Mouse (Mus musculus) natural killer cell, adult 2 months (primary cell): ENCODE measurements around the gene Pabpn1.
"Not testable (repeated sequence)": the region's sequence is repeated elsewhere in the genome, so short reads cannot be mapped to it uniquely, and the experiment has no call there.

Source experiments
- DNase-seq, 2 experiments: peaks; one replicate each; pipeline ENCODE4 v3.0.0; 2022; ENCODE audit warnings: low spot score in 2 of 2

The Pabpn1 gene

DNA sequence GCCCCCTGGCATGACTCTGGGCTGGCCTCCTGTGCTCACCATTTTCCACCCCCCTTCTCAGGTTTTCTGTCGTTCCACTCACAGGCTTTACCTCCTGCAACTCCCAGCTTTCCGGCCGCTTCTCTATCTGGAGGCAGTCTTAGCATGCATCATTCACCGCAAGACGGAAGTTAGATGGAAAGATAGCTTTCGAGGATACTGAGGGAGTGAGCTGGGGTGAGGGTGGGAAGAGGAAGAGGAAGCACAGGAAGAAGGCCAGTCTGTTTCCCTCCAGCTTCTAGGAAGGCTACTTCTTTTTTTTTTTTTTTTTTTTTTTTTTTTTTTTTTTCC is 44.5 kb downstream of the Pabpn1 start:
- no peak for DNase-seq

DNA sequence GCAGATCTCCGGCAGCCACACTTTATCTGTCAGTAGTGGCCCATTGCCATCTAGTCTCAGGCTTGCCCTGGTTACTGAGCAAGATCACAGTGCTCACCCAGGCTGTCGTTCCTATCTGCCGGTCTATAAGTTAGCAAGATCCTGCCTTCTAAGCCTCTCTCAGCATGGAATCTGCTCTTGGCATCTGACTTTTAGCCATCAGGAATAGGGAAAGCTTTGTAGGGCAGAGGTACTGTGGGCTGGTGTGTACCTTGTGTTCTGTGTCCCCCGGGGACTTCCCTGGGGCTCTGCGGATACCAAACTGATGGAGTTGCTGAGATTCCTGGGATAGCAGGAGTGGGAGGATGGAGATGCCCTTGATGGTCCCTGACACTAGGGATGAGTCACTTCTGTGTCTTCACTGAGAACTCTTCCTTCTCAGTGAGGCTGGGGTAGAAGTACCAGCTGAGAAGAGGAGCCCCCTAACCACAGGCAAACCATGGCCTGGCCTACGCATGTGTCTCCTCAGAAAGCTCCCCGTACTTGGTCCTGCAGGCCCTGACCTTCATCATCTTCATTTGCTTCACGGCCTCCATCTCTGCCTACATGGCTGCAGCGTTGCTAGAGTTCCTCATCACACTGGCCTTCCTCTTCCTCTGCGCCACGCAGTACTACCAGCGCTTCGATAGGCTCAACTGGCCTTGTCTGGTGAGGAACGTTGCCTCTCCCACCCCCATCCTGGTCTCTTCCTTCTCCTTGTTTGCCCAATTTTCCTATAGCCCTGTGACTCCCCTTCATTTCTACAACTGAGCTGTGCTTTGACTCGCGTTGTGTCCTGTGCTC is 45.3 kb downstream of the Pabpn1 start:
- no peak for DNase-seq

DNA sequence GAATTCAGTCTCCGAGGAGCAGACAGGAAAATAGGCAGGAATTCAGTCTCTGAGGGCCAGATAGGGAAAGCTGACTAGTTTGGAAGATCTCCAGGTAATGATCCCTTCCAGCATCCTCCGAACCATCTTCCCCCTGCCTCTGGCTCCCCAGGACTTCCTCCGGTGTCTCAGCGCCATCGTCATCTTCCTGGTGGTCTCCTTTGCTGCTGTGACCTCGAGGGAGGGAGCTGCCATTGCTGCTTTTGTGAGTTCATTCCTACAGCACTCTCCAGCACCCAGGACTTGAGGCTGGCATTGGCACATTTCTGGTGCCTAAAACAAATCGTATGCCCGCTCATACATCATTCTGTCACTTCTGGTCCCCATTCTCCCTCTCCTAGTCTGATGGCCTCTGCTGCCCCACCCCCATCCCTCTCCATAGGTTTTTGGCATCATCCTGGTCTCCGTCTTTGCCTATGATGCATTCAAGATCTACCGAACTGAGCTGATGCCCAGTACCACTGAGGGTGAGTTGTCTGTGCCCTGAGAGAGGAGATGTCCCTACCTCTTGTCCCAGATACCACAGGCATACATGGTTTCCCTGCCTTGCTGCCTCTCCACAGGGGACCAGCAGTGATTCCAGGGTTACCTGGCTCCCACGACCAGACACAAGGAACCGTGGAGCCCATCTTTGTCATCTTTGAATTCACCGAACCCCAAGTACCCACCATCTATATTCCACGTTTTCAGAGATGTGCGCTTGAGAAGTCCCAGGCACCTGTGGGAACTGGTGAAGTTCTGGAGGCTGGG is 46.3 kb downstream of the Pabpn1 start:
- DNase-seq = no peak

DNA sequence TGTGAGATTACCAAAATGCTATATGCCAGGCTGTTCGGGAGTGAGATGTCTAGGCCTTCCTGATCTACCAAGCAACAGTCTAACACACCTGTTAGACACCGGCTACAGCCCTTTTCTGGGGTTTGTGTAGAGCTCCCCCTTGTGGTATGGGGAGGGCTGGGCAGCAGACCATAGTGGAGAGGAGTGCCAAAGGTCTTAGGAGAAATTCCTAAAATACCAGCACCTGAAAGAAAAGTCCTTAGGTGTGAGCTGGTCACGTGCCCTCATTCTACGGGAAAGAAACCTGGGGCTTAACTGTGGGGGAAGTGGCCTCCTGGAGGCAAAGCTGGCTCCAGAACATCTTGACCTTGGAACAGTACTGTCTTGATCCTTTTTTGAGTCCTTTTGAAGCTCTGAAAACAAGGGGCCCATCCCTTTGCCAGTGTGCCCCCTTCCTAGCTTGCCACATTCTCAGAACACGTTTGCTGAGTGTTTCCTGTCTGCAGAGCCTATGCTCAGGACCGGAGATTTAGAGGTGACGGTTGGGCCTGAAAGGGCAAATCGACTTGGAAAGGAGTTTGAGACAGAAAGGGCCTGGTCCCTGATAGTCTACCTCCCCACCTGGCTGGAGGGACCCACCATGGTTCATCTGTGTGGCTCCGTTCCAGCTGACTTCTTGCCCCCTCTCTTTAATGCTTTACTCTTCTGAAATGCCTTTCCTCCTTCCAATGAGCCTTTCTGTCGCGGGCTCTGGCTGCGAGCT is 47.3 kb downstream of the Pabpn1 start:
- peak; percentile 40 to 62 for DNase-seq

DNA sequence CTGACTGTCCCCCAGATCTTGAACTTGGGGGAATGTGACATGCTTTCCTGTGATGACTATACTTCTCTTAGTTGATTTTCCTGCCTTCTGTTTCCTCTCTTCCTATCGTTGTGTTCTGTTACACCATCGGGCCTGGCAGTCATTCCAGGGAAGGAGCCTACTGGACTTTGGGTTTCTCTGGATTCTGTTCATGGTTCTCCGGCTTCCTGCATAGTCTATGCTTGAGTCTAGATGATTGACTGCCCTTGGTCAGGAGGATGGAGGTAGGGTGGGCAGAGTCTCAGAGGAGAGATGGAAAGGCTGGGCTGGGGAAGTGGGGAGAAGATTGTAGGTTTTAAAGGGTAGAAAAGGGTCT is 47.9 kb downstream of the Pabpn1 start:
- DNase-seq = no peak

DNA sequence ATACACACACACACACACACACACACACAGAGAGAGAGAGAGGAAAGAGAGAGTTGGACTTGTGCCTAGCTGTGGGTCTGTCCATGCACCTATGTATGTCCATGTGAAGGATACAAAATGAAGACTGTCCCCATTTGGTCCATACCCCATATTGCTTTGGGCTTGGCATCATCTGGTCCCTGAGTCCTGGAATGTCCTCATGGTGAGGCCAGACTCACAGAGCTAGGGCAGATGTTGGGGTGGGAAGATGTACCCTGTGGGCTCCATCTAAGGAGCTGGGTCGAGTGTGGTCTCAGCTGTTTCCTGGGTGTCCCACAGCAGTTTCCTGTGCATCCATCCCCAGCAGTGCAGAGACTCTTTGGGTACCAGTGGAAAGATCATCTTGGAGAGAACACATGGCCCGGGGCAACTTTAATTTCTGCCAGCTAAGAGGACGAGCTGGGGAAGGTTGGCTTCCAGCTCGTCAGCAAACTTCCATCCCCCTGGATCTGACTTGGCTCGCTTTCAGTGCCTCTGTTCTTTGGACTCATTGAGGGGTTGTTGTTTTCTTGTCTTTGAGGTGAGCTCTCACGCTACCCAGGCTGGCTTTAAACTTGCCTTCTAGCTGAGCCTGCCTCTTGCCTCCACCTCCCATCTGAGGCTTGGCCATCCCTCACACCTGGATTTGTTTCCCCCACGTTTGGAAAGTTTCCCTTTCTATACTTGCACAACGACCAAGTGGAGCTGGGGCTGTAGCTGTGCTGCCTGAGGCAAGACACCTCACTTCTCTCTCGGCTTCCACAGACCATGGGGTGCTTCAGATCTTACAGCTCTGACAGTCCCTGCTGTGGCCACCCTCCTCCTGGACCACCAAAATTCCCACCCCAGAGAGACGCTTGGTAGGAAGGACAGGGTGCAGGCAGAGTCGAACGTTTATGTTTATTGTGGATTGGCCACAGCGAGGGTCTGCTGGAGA is 49.0 kb downstream of the Pabpn1 start:
- DNase-seq = no peak

DNA sequence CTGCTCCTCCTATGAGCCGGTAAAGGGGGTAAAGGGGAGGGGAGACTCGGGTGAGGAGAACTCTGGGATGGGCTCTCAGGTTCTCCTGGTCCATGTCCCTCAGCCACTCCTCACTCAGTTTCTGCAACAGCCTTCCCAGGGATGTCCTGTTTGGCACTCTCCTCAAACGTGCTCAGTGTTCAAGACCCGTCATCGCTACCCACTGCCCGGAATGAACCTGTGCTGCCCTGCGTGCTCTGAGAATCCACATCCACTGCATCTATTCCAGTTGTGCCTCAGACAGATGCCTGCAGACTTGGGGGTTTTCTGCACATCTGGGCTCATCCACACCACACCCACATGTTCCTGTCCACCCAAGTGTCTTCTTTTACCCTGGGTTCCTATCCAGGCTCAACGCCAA is 50.2 kb downstream of the Pabpn1 start:
- no peak for DNase-seq

DNA sequence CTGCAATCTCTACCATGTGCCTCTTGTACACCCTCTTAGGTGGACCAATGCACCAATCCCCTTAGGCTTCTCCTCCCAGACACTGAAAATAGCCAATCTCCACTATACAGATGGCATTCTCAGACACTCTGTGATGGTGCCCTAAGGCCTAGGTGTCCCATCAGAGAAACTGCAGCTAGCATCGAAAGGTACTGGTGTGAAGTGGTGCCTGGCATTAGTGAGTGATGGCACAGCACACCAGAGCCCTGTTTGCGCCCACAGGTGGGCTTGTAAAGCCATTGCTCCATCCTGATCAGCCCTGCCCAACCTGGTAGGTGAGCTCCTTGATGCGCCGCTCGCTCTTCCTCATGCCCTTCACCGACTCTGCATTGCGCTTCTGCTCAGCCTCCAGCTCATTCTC is 51.7 kb downstream of the Pabpn1 start:
- DNase-seq = no peak

DNA sequence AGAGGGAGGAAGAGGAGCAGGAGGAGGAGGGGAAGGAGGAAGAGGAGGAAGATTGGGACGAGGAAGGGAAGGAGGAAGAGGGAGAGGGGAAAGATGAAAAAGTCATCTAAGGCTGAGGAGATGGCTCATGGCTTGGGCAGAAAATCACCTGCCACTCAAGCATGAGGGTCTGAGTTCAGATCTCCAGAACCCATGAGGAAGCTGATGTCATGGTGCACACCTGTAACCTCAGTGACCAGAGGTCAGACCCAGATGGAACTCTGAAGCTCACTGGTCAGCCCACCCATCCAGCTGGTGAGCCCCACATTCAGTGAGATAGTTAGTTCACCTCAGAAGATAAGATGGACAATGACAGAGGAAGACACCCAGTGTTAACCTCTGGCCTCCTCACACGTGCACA is 52.6 kb downstream of the Pabpn1 start:
- no peak for DNase-seq

DNA sequence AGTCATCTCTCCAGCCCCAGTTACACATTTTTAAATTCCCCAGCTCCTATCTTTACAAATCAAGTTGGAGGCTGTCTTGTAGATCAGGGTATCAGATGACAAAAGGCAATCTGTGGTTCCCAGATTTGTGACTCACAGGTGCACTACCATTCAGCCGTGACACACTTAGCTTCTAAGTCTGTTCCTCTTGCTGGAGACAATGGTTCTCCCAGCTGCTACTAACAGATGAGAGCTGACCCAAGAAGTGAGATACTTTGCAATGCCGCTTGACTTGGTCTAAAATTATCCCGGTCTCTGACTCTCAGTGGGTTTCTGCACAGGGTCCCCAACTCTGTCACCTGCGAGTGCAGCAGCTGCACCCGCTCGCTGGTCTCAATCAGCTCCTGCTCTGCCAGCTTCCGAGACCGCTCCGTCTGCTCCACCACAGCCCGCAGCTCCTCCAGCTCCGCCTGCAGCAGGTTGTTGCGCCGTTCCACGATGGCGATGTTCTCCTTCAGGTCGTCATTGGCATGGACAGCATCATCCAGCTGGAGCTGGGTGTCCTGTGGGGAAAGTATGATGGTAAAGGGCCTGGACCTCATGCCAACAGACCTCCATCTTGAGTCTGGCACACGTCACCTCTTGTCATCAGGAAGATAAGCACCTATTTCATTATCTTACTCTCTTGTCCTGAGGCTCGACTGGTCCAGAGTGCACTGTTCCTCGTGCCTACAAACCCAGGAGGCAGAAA is 53.8 kb downstream of the Pabpn1 start:
- DNase-seq = no peak

DNA sequence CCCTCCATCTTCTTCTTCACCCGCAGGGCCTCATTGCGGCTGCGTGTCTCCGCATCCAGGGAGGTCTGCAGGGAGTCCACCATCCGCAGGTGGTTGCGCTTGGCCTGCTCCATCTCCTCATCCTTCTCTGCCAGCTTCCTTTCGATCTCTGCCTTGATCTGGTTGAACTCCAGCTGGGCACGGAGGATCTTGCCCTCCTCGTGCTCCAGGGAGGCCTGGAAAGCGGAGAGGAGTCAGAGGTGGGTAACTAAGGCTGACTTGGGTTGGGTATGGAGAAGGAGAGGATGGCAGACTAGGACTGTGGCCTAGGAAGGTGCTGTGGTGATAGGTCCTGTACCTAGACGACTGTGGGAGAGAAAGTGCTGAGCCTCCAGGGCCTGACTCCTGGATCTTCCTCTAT is 54.7 kb downstream of the Pabpn1 start:
- not testable (repeated sequence) for DNase-seq
